Mouse (Mus musculus): ENCODE measurements around the gene Olfr866. TPM values are rescaled to one million over a fixed set of nuclear protein-coding genes. Genes with fewer than 3 reads are reported as not detected.

Gene Olfr866
- total RNA-seq (2012; rRNA removed) (not detected in 2 replicates), polyA plus RNA-seq (2012; ENCODE audit: insufficient read depth in 1 of 2, insufficient read length in 2 of 2, low read depth in 1 of 2, low replicate concordance in 2 of 2, missing spikeins in 1 of 2) (not detected)

DNA sequence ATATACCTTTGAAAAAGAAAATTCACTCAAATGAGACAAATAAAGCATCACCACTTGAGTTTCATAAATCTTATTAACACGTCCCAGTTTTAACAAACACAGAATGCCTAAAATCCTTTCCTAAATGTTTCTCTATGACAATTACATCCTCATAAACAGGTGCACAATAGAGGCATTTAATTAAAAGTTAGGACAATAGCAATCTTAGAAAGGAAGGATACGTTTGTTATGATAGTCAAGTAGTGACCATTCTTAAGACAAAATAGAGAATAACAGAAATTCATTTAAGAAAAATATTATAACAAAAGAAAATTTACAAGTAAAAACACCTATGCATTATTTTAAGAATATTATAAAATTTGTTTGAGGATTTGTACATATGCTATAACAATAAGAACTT is at the start of gene Olfr866:
Olfr866 (minus strand) TSS at position 101 of the 400 bp plus-strand sequence.
- H3K4me3 ChIP-seq (ENCODE audit: control insufficient read depth in 1 of 2, insufficient read depth in 1 of 2, low read depth in 2 of 2, low read length in 2 of 2): no peak within 1 kb of the TSS
- no peaks in the 10 kb centered on the region for H3K4me1 ChIP-seq (ENCODE audit: control insufficient read depth in 1 of 2, insufficient read depth in 2 of 2, low read length in 2 of 2)
- no peaks in the 10 kb centered on the region for H3K9me3 ChIP-seq (replicated peaks; ENCODE audit: insufficient read depth, low read length)
- no peak within 1 kb of the TSS for H3K9ac ChIP-seq (ENCODE audit: control insufficient read depth, low read depth, low read length, poor library complexity, severe bottlenecking)
- no peaks in the 10 kb centered on the region for H3K79me2 ChIP-seq (ENCODE audit: control insufficient read depth, insufficient read depth, low read length, poor library complexity)
- no peak within 1 kb of the TSS for H3K27ac ChIP-seq (ENCODE audit: control insufficient read depth, low read depth, low read length)
- H3K27me3 ChIP-seq (ENCODE audit: control insufficient read depth in 1 of 2, insufficient read depth in 2 of 2, low read length in 2 of 2): no peaks in the 10 kb centered on the region
- no peaks in the 10 kb centered on the region for H3K36me3 ChIP-seq (ENCODE audit: control insufficient read depth in 1 of 2, insufficient read depth in 2 of 2, low read length in 2 of 2)
- no peak for TF ChIP-seq USF1 (IDR thresholded peaks at IDR 0.05; ENCODE audit: low read depth, low read length)
- TF ChIP-seq TBP (IDR thresholded peaks at IDR 0.05; ENCODE audit: low read depth, low read length): no peak
- no peak for TF ChIP-seq USF2 (IDR thresholded peaks at IDR 0.05; ENCODE audit: borderline replicate concordance in 1 of 2, insufficient read depth in 1 of 2, low read depth in 1 of 2, low read length in 2 of 2)
- TF ChIP-seq MEF2A (IDR thresholded peaks at IDR 0.05; ENCODE audit: extremely low read depth, insufficient replicate concordance, low read depth, low read length, poor library complexity, severe bottlenecking): no peak
- no peak for TF ChIP-seq MAX (IDR thresholded peaks at IDR 0.05; ENCODE audit: low read length)
- no peak for TF ChIP-seq SMC3 (IDR thresholded peaks at IDR 0.05; ENCODE audit: low read depth, low read length)
- TF ChIP-seq MAFK (IDR thresholded peaks at IDR 0.05; ENCODE audit: borderline replicate concordance, low read depth, low read length): no peak
- no peak for DNase-seq (ENCODE audit: low read depth, low spot score)

DNA sequence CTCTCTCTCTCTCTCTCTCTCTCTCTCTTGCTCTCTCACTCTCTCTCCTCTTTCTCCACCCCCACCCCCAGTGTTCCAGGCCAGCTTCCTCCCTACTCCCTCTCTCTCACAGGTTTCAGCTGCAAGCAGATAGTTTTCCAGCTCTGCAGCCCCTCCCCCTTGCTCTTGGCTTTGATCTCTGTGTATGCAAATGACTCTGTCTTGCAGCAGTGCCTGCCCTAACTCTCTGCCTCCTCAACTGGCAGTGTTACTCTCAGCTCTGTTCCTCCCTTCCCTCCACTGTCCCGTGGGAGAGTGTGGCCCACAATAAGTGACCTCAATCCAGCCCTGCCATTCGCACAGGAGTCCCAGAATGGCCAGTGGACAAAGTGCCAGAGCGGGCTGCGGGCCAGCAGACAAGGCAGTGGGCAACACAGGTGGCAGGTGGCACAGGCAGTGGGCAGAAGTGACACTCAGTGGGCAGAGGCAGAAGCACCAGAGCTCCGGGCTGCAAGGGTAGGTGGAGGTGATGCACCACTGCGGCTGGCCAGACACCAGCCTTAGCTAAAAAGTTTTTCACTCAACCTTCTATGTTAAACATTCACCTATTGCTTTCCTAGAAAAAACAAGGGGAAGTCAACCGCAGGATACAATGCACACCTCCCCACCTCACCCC is 45.8 kb upstream of the Olfr866 start:
- Histone ChIP-seq H3K27ac (ENCODE audit: control insufficient read depth, low read depth, low read length) (no peak overlapping the region), H3K4me1 (ENCODE audit: control insufficient read depth in 1 of 2, insufficient read depth in 2 of 2, low read length in 2 of 2) (no peaks in the 10 kb centered on the region), H3K4me3 (ENCODE audit: control insufficient read depth in 1 of 2, insufficient read depth in 1 of 2, low read depth in 2 of 2, low read length in 2 of 2) (no peak overlapping the region), H3K9me3 (replicated peaks; ENCODE audit: insufficient read depth, low read length) (no peaks in the 10 kb centered on the region), H3K36me3 (ENCODE audit: control insufficient read depth in 1 of 2, insufficient read depth in 2 of 2, low read length in 2 of 2) (no peaks in the 10 kb centered on the region), H3K27me3 (ENCODE audit: control insufficient read depth in 1 of 2, insufficient read depth in 2 of 2, low read length in 2 of 2) (no peaks in the 10 kb centered on the region), H3K79me2 (ENCODE audit: control insufficient read depth, insufficient read depth, low read length, poor library complexity) (no peaks in the 10 kb centered on the region), H3K9ac (ENCODE audit: control insufficient read depth, low read depth, low read length, poor library complexity, severe bottlenecking) (no peak overlapping the region)
- TF ChIP-seq ZC3H11A (IDR thresholded peaks at IDR 0.05; ENCODE audit: low read depth, low read length): no peak
- TF ChIP-seq TCF12 (IDR thresholded peaks at IDR 0.05; ENCODE audit: low read depth, low read length): no peak
- no peak for TF ChIP-seq TBP (IDR thresholded peaks at IDR 0.05; ENCODE audit: low read depth, low read length)
- no peak for TF ChIP-seq GABPA (IDR thresholded peaks at IDR 0.05; ENCODE audit: low read depth, low read length)
- no peak for TF ChIP-seq ELF1 (IDR thresholded peaks at IDR 0.05; ENCODE audit: low read depth, low read length)
- TF ChIP-seq NELFE (IDR thresholded peaks at IDR 0.05; ENCODE audit: low read depth, low read length): no peak
- no peak for TF ChIP-seq USF1 (IDR thresholded peaks at IDR 0.05; ENCODE audit: low read depth, low read length)
- TF ChIP-seq MAZ (IDR thresholded peaks at IDR 0.05; ENCODE audit: low read depth, low read length): no peak
- no peak for TF ChIP-seq CHD2 (IDR thresholded peaks at IDR 0.05; ENCODE audit: low read length)
- TF ChIP-seq MEF2A (IDR thresholded peaks at IDR 0.05; ENCODE audit: extremely low read depth, insufficient replicate concordance, low read depth, low read length, poor library complexity, severe bottlenecking): no peak
- TF ChIP-seq NRF1 (IDR thresholded peaks at IDR 0.05; ENCODE audit: insufficient read depth, low read depth, low read length, poor library complexity, severe bottlenecking): no peak
- TF ChIP-seq JUND (IDR thresholded peaks at IDR 0.05; ENCODE audit: low read depth, low read length): no peak
- TF ChIP-seq ETS1 (IDR thresholded peaks at IDR 0.05; ENCODE audit: low read depth, low read length): no peak
- TF ChIP-seq USF2 (IDR thresholded peaks at IDR 0.05; ENCODE audit: borderline replicate concordance in 1 of 2, insufficient read depth in 1 of 2, low read depth in 1 of 2, low read length in 2 of 2): no peak
- no peak for TF ChIP-seq CHD1 (IDR thresholded peaks at IDR 0.05; ENCODE audit: low read depth, low read length)
- no peak for TF ChIP-seq KAT2A (conservative IDR thresholded peaks at IDR 0.05; ENCODE audit: low read depth, low read length)
- DNase-seq (ENCODE audit: low read depth, low spot score): no peak
